Mouse (Mus musculus) cerebellum, adult 2 months (tissue): ENCODE results near the gene Prss29. TPM values are rescaled to one million over a fixed set of nuclear protein-coding genes. Genes with fewer than 3 reads are reported as not detected.

Experiments used
- DNase-seq, 2 experiments: peaks; one replicate each; pipeline ENCODE4 v3.0.0; 2021
- H3K27ac ChIP-seq: fragments of 200-500 bp; 2 replicates; pipeline ENCODE4 v1.5.1; 2012; ENCODE audit warnings: low read length, control low read depth, inconsistent platforms; ENCODE audit not compliant: insufficient read depth
- H3K27me3 ChIP-seq: fragments of 200-500 bp; 2 replicates; pipeline ENCODE4 v1.6.1; 2012; ENCODE audit warnings: inconsistent platforms, mild to moderate bottlenecking, low read length, moderate library complexity; ENCODE audit not compliant: control insufficient read depth, insufficient read depth
- H3K4me1 ChIP-seq: fragments of 200-500 bp; 2 replicates; pipeline ENCODE4 v1.6.1; 2011; ENCODE audit warnings: low read length; ENCODE audit not compliant: control insufficient read depth, insufficient read depth
- H3K4me3 ChIP-seq: fragments of 200-500 bp; replicated peaks from 2 replicates; pipeline ENCODE3; 2011; ENCODE audit warnings: mild to moderate bottlenecking, low read depth, low read length, control low read depth; ENCODE audit not compliant: insufficient read depth
- CTCF ChIP-seq: fragments of 200-500 bp; IDR thresholded peaks from 2 replicates; pipeline ENCODE4 v1.5.1; 2011; ENCODE audit warnings: low read depth, mild to moderate bottlenecking, control low read depth, low read length, moderate library complexity, borderline replicate concordance; ENCODE audit not compliant: insufficient read depth
- POLR2A ChIP-seq: fragments of 200-500 bp; IDR thresholded peaks from 2 replicates; pipeline ENCODE4 v1.6.1; 2011; ENCODE audit warnings: low read length, control low read depth, borderline replicate concordance; ENCODE audit not compliant: insufficient read depth
- WGBS: fragments of 180-500 bp; shearing (Covaris S2); methylation state at CpG from one replicate; pipeline ENCODE4 v1.1.7; 2018; 5-methylcytosine and 5-hydroxymethylcytosine counted together
- polyA plus RNA-seq: library from polyadenylated mRNA; depleted of rRNA; stranded (reverse); fragments of >200 nt; gene quantifications from 2 replicates; pipeline ENCODE4 v1.2.3, GENCODE M21; 2012

The Prss29 gene
- polyA plus RNA-seq, 1 experiment: not detected

DNA sequence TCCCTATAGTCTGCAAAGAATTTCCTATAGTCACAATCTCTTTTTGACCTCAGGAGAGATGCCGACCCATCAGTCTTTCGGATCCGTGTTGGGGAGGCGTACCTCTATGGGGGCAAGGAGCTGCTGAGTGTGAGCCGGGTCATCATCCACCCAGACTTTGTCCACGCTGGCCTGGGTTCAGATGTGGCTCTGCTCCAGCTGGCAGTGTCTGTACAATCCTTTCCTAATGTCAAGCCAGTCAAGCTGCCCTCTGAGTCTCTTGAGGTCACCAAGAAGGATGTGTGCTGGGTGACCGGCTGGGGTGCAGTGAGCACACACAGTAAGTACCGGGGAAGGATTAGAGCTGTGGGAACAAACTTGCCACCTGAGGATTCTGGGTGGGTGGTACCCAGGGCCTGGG, 2.4 kb downstream of the Prss29 start:
- TF ChIP-seq POLR2A: no peak
- H3K4me1 ChIP-seq: no peaks in the 10 kb centered on the region
- H3K27me3 ChIP-seq: no peaks in the 10 kb centered on the region
- 69% methylated on average over 8 of the region's 8 CpGs for WGBS
- H3K4me3 ChIP-seq: no peak overlapping the region
- no peak overlapping the region for H3K27ac ChIP-seq
- no peak for DNase-seq

DNA sequence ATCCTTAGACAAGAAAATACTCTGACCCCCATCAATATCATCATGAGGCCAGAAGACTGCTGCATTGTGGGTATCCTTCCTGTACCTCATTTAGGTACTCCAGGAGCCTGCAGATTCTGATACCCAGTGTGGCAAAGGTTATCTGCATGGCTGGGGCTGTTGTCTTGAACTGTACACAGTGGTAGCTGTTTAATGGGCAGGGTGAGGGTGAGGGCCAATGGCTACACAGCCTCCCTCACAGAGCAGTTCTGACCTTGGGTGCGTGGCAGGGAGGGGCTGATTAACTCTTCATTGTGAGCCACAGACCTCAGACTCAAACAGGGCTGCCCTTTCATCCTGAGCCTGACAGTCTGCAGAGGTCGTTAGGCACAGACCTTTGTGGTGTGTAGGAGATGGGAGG, 4.5 kb downstream of the Prss29 start:
- no peak overlapping the region for H3K4me3 ChIP-seq
- WGBS: 24% methylated on average over 2 of the region's 2 CpGs
- H3K27ac ChIP-seq: no peak overlapping the region
- TF ChIP-seq POLR2A (no peak), CTCF (no peak)
- DNase-seq: no peak
- H3K4me1 ChIP-seq: no peaks in the 10 kb centered on the region
- no peaks in the 10 kb centered on the region for H3K27me3 ChIP-seq

DNA sequence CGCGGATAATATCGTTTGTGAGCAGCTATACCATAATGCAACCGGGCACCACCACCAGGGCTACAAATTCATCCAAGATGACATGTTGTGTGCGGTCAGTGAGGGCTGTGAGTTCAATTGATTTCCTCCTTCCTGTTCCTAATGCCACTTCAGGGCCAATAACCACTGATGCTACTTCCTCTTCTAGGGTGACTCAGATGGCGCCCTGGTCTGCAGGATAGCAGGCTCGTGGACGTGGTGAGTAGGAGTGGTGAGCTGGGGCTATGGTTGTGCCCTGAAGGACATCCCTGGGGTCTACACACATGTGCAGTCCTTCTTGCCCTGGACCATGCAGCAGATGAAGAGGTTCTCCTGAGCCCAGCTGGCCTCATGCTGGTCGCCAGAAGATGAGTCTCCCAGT, 13.9 kb downstream of the Prss29 start:
- no peaks in the 10 kb centered on the region for H3K27me3 ChIP-seq
- no peak for DNase-seq
- no peaks in the 10 kb centered on the region for H3K4me1 ChIP-seq
- 72% methylated on average over 9 of the region's 9 CpGs for whole genome bisulfite sequencing
- no peak overlapping the region for H3K4me3 ChIP-seq
- no peak overlapping the region for H3K27ac ChIP-seq
- TF ChIP-seq POLR2A (no peak), CTCF (no peak)

DNA sequence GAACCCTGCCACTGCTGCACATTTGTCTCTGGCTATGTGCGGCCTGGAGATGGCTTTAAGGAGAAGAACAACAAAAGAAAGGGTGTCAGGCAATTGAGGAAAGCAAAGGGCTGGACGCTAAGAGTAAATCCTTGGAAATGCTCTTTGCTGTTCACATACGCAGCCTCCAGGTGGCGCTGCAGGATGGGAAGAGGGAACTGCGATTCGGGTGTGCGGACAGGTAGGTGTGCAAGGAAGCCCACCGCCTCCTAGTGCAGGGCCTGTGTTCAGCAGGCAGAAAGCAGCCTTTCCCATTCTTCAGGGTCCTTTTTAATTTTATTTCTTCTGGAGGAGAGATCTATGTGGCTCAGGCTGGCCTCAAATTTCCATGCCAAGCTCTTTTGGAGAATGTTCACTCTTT, 15.5 kb downstream of the Prss29 start:
- peak; percentile 9 to 36 for DNase-seq
- no peaks in the 10 kb centered on the region for H3K4me1 ChIP-seq
- TF ChIP-seq CTCF (peak; percentile 86), POLR2A (no peak)
- under 1% methylated on average over 8 of the region's 8 CpGs for WGBS
- no peak overlapping the region for H3K4me3 ChIP-seq
- no peak overlapping the region for H3K27ac ChIP-seq
- no peaks in the 10 kb centered on the region for H3K27me3 ChIP-seq

- TF ChIP-seq CTCF (no peak), POLR2A (no peak)
- WGBS: 84% methylated on average over 4 of the region's 4 CpGs
These were observed 19.8 kb downstream of the Prss29 start for GRCm38 (mm10) chr17:25338218-25338617.

GRCm38 (mm10) chr17:25340003-25340402, 21.5 kb downstream of the Prss29 start:
- no peaks in the 10 kb centered on the region for H3K27me3 ChIP-seq
- TF ChIP-seq CTCF (no peak), POLR2A (no peak)
- H3K27ac ChIP-seq: no peak overlapping the region
- no peaks in the 10 kb centered on the region for H3K4me1 ChIP-seq
- no peak for DNase-seq
- 76% methylated on average over 6 of the region's 6 CpGs for WGBS
- no peak overlapping the region for H3K4me3 ChIP-seq

More at GRCm38 (mm10) chr17:25338218-25338617, 19.8 kb downstream of the Prss29 start:
- H3K27ac ChIP-seq: no peak overlapping the region
- H3K4me3 ChIP-seq: no peak overlapping the region
- H3K4me1 ChIP-seq: no peaks in the 10 kb centered on the region
- H3K27me3 ChIP-seq: no peaks in the 10 kb centered on the region
- no peak for DNase-seq

GRCm38 (mm10) chr17:25341490-25341889, 23.0 kb downstream of the Prss29 start:
- TF ChIP-seq CTCF (no peak), POLR2A (no peak)
- DNase-seq: no peak
- H3K4me1 ChIP-seq: no peaks in the 10 kb centered on the region
- H3K27me3 ChIP-seq: no peaks in the 10 kb centered on the region
- WGBS: 49% methylated on average over 3 of the region's 3 CpGs
- no peak overlapping the region for H3K27ac ChIP-seq
- H3K4me3 ChIP-seq: no peak overlapping the region

- 68% methylated on average over 4 of the region's 4 CpGs for WGBS
These were observed 27.0 kb downstream of the Prss29 start, which contains the start of gene Tpsab1 for GRCm38 (mm10) chr17:25345462-25345861. Gene Tpsab1 (minus strand): TSS chr17:25345562.

GRCm38 (mm10) chr17:25361291-25361690, 42.8 kb downstream of the Prss29 start:
- no peak for DNase-seq
- WGBS: 26% methylated on average over 2 of the region's 2 CpGs
- no peak overlapping the region for H3K27ac ChIP-seq
- no peaks in the 10 kb centered on the region for H3K27me3 ChIP-seq
- H3K4me1 ChIP-seq: no peaks in the 10 kb centered on the region
- H3K4me3 ChIP-seq: no peak overlapping the region
- no peak for TF ChIP-seq POLR2A
- no peak for TF ChIP-seq CTCF

More at GRCm38 (mm10) chr17:25345462-25345861, 27.0 kb downstream of the Prss29 start, which contains the start of gene Tpsab1:
- Histone ChIP-seq H3K27ac (no peak within 1 kb of the TSS), H3K4me1 (no peaks in the 10 kb centered on the region), H3K4me3 (no peak within 1 kb of the TSS), H3K27me3 (no peaks in the 10 kb centered on the region)
- no peak for DNase-seq
- TF ChIP-seq CTCF: no peak
- TF ChIP-seq POLR2A: no peak
